Comparison of ENCODE assay signal across 29 mouse cellular contexts in genomic region chr10:16578554-16579078, GRCm38 (mm10).
A peak's percentile ranks its signal among the peaks of the same experiment; 100 is the strongest.
DNase-seq lines count a peak whose midpoint lies in the region; ATAC-seq lines count a peak whose summit lies in the region.
"Had no signal": no experiment of that assay in that cellular context is flagged by ENCODE, and none has a peak within 500 bp of the region (broad histone marks: within the 10 kb centered on the region; RNA-seq: fewer than 3 reads in every experiment).

No protein-coding gene starts in this region.

- WGBS in kidney, embryonic 15.5 days, result 84% methylated on average over 4 of the region's 4 CpGs

- no peaks in the 10 kb centered on the region for H3K9me3 ChIP-seq in kidney, embryonic 15.5 days (replicated peaks)
- H3K9me3 ChIP-seq: embryonic facial prominence, embryonic 10.5 days; embryonic facial prominence, embryonic 15.5 days; heart, embryonic 15.5 days; limb, embryonic 12.5 days; liver, embryonic 15.5 days; lung, embryonic 15.5 days; midbrain, embryonic 13.5 days had no signal

- no peak overlapping the region for H3K4me2 ChIP-seq in kidney, embryonic 15.5 days
- H3K4me2 ChIP-seq: embryonic facial prominence, embryonic 15.5 days; heart, embryonic 15.5 days; hindbrain, embryonic 14.5 days; limb, embryonic 12.5 days; liver, embryonic 15.5 days; lung, embryonic 15.5 days; midbrain, embryonic 13.5 days had no signal

- H3K4me3 ChIP-seq in kidney, embryonic 15.5 days (replicated peaks), result no peak overlapping the region
- H3K4me3 ChIP-seq: embryonic facial prominence, embryonic 10.5 days; embryonic facial prominence, embryonic 15.5 days; heart, embryonic 15.5 days; layer of hippocampus, adult 2 months; left cerebral cortex, adult 2 months; limb, embryonic 12.5 days; liver, embryonic 15.5 days; lung, embryonic 15.5 days; midbrain, embryonic 13.5 days had no signal

- DNase-seq in heart, adult 18-20 months, result peak; percentile 7 to 10
- DNase-seq in heart, adult 11 months, result no peak
- peak; percentile 18 for DNase-seq in right cerebral cortex, adult 18-20 months
- no peak for DNase-seq in right cerebral cortex, postnatal 10 days (ENCODE audit: low spot score in 2 of 2)
- DNase-seq in brain, adult 2 months (ENCODE audit: low read depth, low spot score), result peak; percentile 51
- DNase-seq: adrenal gland, postnatal 25 days; cerebellum, adult 8-10 months; cerebellum, postnatal 25 days; gastrocnemius, postnatal 10 days; kidney, adult 9 months; kidney, postnatal 14 days; lung, postnatal 36 days; right cerebral cortex, postnatal 25 days; spleen, adult 18-20 months; thymus, postnatal 14 days had no signal

- no peaks in the 10 kb centered on the region for H3K4me1 ChIP-seq in kidney, embryonic 15.5 days
- H3K4me1 ChIP-seq: embryonic facial prominence, embryonic 10.5 days; embryonic facial prominence, embryonic 15.5 days; heart, embryonic 15.5 days; limb, embryonic 12.5 days; liver, embryonic 15.5 days; lung, embryonic 15.5 days; midbrain, embryonic 13.5 days had no signal

- H3K27ac ChIP-seq in kidney, embryonic 15.5 days, result no peak overlapping the region
- H3K27ac ChIP-seq: embryonic facial prominence, embryonic 10.5 days; embryonic facial prominence, embryonic 15.5 days; heart, embryonic 15.5 days; hindbrain, embryonic 14.5 days; layer of hippocampus, adult 2 months; left cerebral cortex, adult 2 months; limb, embryonic 12.5 days; liver, embryonic 15.5 days; lung, embryonic 15.5 days; midbrain, embryonic 13.5 days had no signal

- H3K36me3 ChIP-seq in kidney, embryonic 15.5 days, result no peaks in the 10 kb centered on the region
- H3K36me3 ChIP-seq: embryonic facial prominence, embryonic 10.5 days; embryonic facial prominence, embryonic 15.5 days; heart, embryonic 15.5 days; limb, embryonic 12.5 days; liver, embryonic 15.5 days; lung, embryonic 15.5 days; midbrain, embryonic 13.5 days had no signal

- ATAC-seq in kidney, embryonic 15.5 days (replicated peaks; ENCODE audit: low FRiP score), result no peak
- no peak for ATAC-seq in megakaryocyte-erythroid progenitor cell, adult 5-6 weeks (replicated peaks; ENCODE audit: low FRiP score, low TSS enrichment, poor library complexity, severe bottlenecking)
- ATAC-seq: forebrain, embryonic 14.5 days; intestine, postnatal 0 days; midbrain, embryonic 13.5 days had no signal

- no peak overlapping the region for H3K9ac ChIP-seq in kidney, embryonic 15.5 days
- H3K9ac ChIP-seq: embryonic facial prominence, embryonic 15.5 days; heart, embryonic 15.5 days; hindbrain, embryonic 14.5 days; limb, embryonic 12.5 days; liver, embryonic 15.5 days; lung, embryonic 15.5 days; midbrain, embryonic 13.5 days had no signal

- H3K27me3 ChIP-seq in kidney, embryonic 15.5 days, result no peaks in the 10 kb centered on the region
- H3K27me3 ChIP-seq: embryonic facial prominence, embryonic 15.5 days; heart, embryonic 15.5 days; limb, embryonic 12.5 days; liver, embryonic 15.5 days; lung, embryonic 15.5 days; midbrain, embryonic 13.5 days had no signal

Comparison
In these comparisons a context has a peak if more than half of its experiments do, and no peak if none do; other contexts are left out.
1. DNase-seq: peak in heart, adult 18-20 months (2 of 2), right cerebral cortex, adult 18-20 months (single experiment) and brain, adult 2 months (single experiment); none in heart, adult 11 months (single experiment) and right cerebral cortex, postnatal 10 days (0 of 2).